Mouse (Mus musculus) C2C12 (cell line): Measurements from ENCODE around the gene Fam243.

Experiments used
- CTCF ChIP-seq: IDR thresholded peaks from one replicate; pipeline ENCODE4 v1.5.1; 2011; ENCODE audit not compliant: control insufficient read depth, insufficient read depth, insufficient read length
- MAX ChIP-seq: IDR thresholded peaks from one replicate; pipeline ENCODE4 v1.6.1; 2011; ENCODE audit warnings: mild to moderate bottlenecking, control low read depth
- MYOG ChIP-seq: IDR thresholded peaks from one replicate; pipeline ENCODE4 v1.6.1; 2011; ENCODE audit not compliant: control insufficient read depth, insufficient read length; ENCODE audit errors: extremely low read depth
- USF1 ChIP-seq: IDR thresholded peaks from one replicate; pipeline ENCODE4 v1.6.1; 2011; ENCODE audit warnings: low read depth, mild to moderate bottlenecking, control low read depth, moderate library complexity

DNA sequence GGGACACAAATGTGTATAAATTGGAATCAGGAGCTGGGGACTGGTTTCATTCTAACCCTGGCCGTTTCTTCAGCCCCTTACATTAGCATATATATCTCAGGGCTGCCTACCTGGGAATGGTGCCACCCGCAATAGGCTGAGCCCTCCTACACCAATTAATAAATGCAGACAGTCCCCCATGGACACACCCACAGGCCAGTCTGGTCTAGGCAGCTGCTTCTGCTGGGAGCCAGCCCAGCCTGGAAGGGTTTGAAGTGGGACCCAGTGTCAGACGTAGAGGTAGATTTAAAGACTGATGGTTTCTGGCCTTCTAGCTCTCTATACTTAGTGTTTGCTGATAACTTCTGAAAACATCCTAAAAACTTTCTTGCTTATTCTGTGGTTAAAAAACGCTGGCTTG lies 12.1 kb downstream of the Fam243 start:
- TF ChIP-seq CTCF (no peak), USF1 (no peak), MAX (no peak), MYOG (no peak)
